Comparison of ENCODE assay signal across 8 mouse cellular contexts in genomic region chr10:3973589-3974070, GRCm38 (mm10). TPM values are rescaled to one million over a fixed set of nuclear protein-coding genes. Genes with fewer than 3 reads are reported as not detected.
DNase-seq lines count a peak whose midpoint lies in the region; ATAC-seq and TF ChIP-seq lines count a peak whose summit lies in the region.

No protein-coding gene starts in this region.

- intact Hi-C loops in heart, postnatal 10 days (cut with DNase I), result no loop called here

- WGBS in forebrain, embryonic 13.5 days, result 0% methylated on average over 31 of the region's 39 CpGs
- WGBS in neural tube, embryonic 14.5 days, result under 1% methylated on average over 36 of the region's 39 CpGs

- DNase-seq in heart, postnatal 10 days, result peak; percentile 92 to 93
- peak; percentile 90 to 95 for DNase-seq in kidney, postnatal 4 days
- DNase-seq in lung, adult 18-20 months, result peak; percentile 86 to 90

- peak overlapping the region; percentile 75 for H3K4me3 ChIP-seq in ES-Bruce4 (ENCODE audit: low read depth, low read length)
- peak overlapping the region; percentile 69 for H3K4me3 ChIP-seq in forebrain, embryonic 13.5 days
- H3K4me3 ChIP-seq in neural tube, embryonic 14.5 days (ENCODE audit: low read depth, low read length), result peak overlapping the region; percentile 73
- H3K4me3 ChIP-seq in testis, adult 2 months (ENCODE audit: control insufficient read depth, low read depth, low read length), result peak overlapping the region; percentile 91

- H3K4me1 ChIP-seq in ES-Bruce4 (ENCODE audit: control insufficient read depth, insufficient read depth, low read length), result peaks cover 6% of the 10 kb centered on the region
- peaks cover 12% of the 10 kb centered on the region for H3K4me1 ChIP-seq in forebrain, embryonic 13.5 days
- no peaks in the 10 kb centered on the region for H3K4me1 ChIP-seq in neural tube, embryonic 14.5 days (ENCODE audit: control insufficient read depth, insufficient read depth, low read length)
- H3K4me1 ChIP-seq in testis, adult 2 months (ENCODE audit: control insufficient read depth, insufficient read depth, low read length), result peaks cover 12% of the 10 kb centered on the region

- peak overlapping the region; percentile 55 for H3K27ac ChIP-seq in ES-Bruce4 (ENCODE audit: insufficient read depth, low read length)
- peak overlapping the region; percentile 86 for H3K27ac ChIP-seq in forebrain, embryonic 13.5 days
- peak overlapping the region; percentile 78 for H3K27ac ChIP-seq in neural tube, embryonic 14.5 days (ENCODE audit: low read depth, low read length)
- H3K27ac ChIP-seq in testis, adult 2 months (ENCODE audit: control insufficient read depth, insufficient read depth, low read depth, low read length), result peak overlapping the region; percentile 89

- peak; percentile 53; the same call in 1 of the 2 replicates for TF ChIP-seq EP300 in ES-Bruce4 (IDR thresholded peaks at IDR 0.05; ENCODE audit: insufficient read depth, low read depth, low read length)

- no peak for TF ChIP-seq CTCF in ES-Bruce4 (IDR thresholded peaks at IDR 0.05; ENCODE audit: low read depth, low read length)
- no peak for TF ChIP-seq CTCF in testis, adult 2 months (IDR thresholded peaks at IDR 0.05; ENCODE audit: control insufficient read depth, insufficient read depth, insufficient replicate concordance, low read depth, low read length)

- peak overlapping the region; percentile 84 for H3K9ac ChIP-seq in ES-Bruce4 (ENCODE audit: low read depth, poor library complexity, severe bottlenecking)
- peak overlapping the region; percentile 72 for H3K9ac ChIP-seq in forebrain, embryonic 13.5 days
- H3K9ac ChIP-seq in neural tube, embryonic 14.5 days (replicated peaks; ENCODE audit: low read depth, low read length), result peak overlapping the region; percentile 80

- H3K36me3 ChIP-seq in ES-Bruce4 (ENCODE audit: control insufficient read depth, insufficient read depth, low read length, poor library complexity, severe bottlenecking), result peaks cover 3% of the 10 kb centered on the region; the same call in 1 of the 2 replicates
- no peaks in the 10 kb centered on the region for H3K36me3 ChIP-seq in forebrain, embryonic 13.5 days (ENCODE audit: poor library complexity, severe bottlenecking)
- no peaks in the 10 kb centered on the region for H3K36me3 ChIP-seq in neural tube, embryonic 14.5 days (ENCODE audit: control insufficient read depth, insufficient read depth, low read length)
- no peaks in the 10 kb centered on the region for H3K36me3 ChIP-seq in testis, adult 2 months (ENCODE audit: control insufficient read depth, insufficient read depth, low read length)

- ATAC-seq in cerebellum, adult (ENCODE audit: insufficient number of reproducible peaks, low FRiP score, low TSS enrichment), result peak; percentile 77
- ATAC-seq in forebrain, embryonic 13.5 days, result peak; percentile 90
- peak; percentile 91 for ATAC-seq in neural tube, embryonic 14.5 days (ENCODE audit: low read depth)

- no peaks in the 10 kb centered on the region for H3K27me3 ChIP-seq in ES-Bruce4 (ENCODE audit: control insufficient read depth, insufficient read depth, low read length, poor library complexity, severe bottlenecking)
- no peaks in the 10 kb centered on the region for H3K27me3 ChIP-seq in forebrain, embryonic 13.5 days
- H3K27me3 ChIP-seq in neural tube, embryonic 14.5 days (ENCODE audit: control insufficient read depth, insufficient read depth, low read length), result no peaks in the 10 kb centered on the region
- H3K27me3 ChIP-seq in testis, adult 2 months (ENCODE audit: control insufficient read depth, insufficient read depth, low read length), result no peaks in the 10 kb centered on the region

- H3K9me3 ChIP-seq in ES-Bruce4 (replicated peaks; ENCODE audit: control insufficient read depth, insufficient read depth, low read length, poor library complexity, severe bottlenecking), result no peaks in the 10 kb centered on the region
- no peaks in the 10 kb centered on the region for H3K9me3 ChIP-seq in forebrain, embryonic 13.5 days (replicated peaks)
- H3K9me3 ChIP-seq in neural tube, embryonic 14.5 days (ENCODE audit: control insufficient read depth, low read length), result no peaks in the 10 kb centered on the region

- H3K4me2 ChIP-seq in forebrain, embryonic 13.5 days, result peak overlapping the region; percentile 95
- peak overlapping the region; percentile 89 for H3K4me2 ChIP-seq in neural tube, embryonic 14.5 days (ENCODE audit: low read depth, low read length)

- no peak for TF ChIP-seq POLR2A in ES-Bruce4 (IDR thresholded peaks at IDR 0.05; ENCODE audit: insufficient read depth, low read length)
- peak; percentile 68 for TF ChIP-seq POLR2A in testis, adult 2 months (IDR thresholded peaks at IDR 0.05; ENCODE audit: control insufficient read depth, low read depth, low read length)

RNA-seq across cellular contexts. Expression of gene Mthfd1l, which starts 0.7 kb away (rescaled TPM):
- 48.5 and 53.6 TPM in 2 replicates for polyA plus RNA-seq in ES-Bruce4 (2011; ENCODE audit: insufficient read depth, insufficient read length, low read depth, missing spikeins)
- polyA plus RNA-seq in forebrain, embryonic 13.5 days (2015; fragmentation: Nextera tagmentation; extraction: Ambion mirVana), result 5.2 and 6.4 TPM in 2 replicates
- 1 to 10 TPM; 3.4 to 4.3 TPM for total RNA-seq in heart, postnatal 10 days (2021)
- polyA plus RNA-seq in neural tube, embryonic 14.5 days (2014; fragmentation: Nextera tagmentation; extraction: Ambion mirVana), result 5.6 and 7.1 TPM in 2 replicates
- polyA plus RNA-seq in testis, adult 2 months (2012; rRNA removed), result 1.6 and 1.9 TPM in 2 replicates

Comparison
In these comparisons a context has a peak if more than half of its experiments do, and no peak if none do; other contexts are left out.
1. Peak in every context shown above with its lines: DNase-seq, ATAC-seq, H3K4me3 ChIP-seq and H3K27ac ChIP-seq.